Mouse (Mus musculus) urinary bladder, postnatal 36 days (tissue): Measurements from ENCODE around the gene Prkcz.

ENCODE experiments used
- DNase-seq, 2 experiments: peaks; one replicate each; pipeline ENCODE4 v3.0.0; 2022; ENCODE audit warnings: low spot score in 2 of 2, mixed read lengths in 1 of 2

Gene Prkcz

DNA sequence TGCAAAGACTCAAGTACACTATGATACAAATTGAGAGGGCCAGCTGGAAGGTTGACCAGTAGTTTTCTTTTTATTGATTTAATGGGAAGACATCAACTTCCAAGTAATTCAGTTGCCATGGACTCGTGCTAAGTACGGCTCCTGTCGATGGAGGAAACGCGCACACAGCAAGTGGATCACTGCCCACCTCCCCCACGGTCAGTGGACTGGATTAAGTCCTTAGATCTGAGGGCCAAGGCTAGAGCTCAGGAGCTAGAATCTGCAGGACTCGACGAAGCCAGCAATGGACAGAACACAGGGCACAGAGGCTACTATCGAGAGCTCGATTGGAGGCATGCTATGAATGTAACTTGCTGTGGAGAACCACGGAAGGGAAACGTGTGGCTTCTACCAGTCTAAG is 52.5 kb downstream of the Prkcz start:
- DNase-seq = no peak

DNA sequence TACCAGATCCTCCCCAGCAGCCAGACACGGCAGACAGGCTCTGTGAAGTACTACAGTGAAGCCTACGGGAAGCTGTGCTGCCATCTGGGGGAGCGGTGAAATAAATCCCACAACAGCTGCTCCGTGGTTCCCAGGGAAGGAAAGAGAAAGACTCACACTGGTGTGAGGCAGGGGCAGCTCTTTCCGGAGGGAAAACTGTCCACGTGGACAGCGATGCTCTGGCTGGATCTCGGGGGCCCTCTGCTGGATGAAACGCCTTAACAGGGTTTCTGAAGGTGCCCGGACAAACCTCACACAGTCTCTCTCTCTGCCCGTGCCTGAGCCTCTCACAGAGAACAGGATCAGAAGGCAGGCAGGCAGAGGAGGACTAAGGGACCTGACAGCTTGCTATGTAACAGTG is 53.1 kb downstream of the Prkcz start:
- peak; percentile 78 to 79 for DNase-seq

DNA sequence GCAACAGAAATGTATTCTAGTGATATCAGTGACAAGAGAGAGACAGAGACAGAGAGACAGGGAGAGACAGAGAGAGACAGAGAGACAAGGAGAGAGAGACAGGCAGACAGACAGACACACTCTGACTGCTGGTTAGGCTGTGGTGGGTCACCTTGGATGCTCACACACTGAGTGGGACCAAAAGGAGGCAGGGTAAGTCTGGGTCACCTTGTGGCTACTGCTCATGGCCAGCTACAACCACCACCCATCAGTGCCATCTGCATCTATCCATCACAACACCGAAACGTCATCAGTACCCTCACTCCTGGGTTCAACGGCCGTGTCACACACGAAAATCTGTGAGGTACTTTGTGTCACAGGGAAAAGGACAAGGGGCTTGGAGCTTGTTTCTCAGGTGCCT is 53.6 kb downstream of the Prkcz start:
- DNase-seq = no peak

DNA sequence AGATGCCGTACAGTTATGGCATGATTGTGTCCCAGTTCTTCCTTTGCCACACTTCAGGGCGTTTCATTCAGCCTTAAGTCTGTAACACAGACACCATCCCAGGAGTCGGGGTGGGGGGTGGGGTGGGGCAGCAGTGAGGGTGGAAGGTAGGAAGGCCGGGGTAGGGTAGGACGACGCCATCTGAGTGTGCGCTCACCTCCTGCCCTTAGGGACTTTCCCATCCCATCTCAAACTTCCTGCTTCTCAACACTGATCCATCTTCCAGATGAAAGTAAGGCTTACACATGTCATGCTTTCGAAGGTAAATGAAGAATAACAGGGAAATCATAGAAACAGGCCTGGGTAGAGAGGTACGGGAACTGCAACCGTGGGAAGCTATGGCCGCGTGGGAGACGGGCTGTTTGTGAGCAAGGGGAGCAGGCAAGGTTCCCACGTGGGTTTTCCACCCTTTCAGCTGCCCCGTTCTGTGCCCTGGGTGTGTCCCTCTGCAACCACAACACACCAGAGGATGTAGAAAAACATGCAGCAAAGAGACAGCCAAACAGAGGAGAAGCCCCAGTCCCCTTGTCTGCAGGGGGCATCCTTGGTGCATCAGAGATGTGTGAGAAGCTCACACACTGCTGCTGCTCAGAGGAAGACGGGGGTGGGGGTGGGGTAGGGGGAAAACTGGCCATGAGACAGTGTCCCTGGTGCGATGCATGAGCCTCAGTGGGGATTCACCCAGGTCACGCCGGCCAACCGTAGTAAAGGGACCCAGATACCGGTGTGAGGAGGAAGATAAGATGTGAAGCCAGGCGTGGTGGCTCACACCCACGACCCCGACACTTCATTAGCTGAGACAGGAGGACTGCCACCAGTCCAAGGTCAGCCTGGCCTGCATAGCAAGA is 54.6 kb downstream of the Prkcz start:
- no peak for DNase-seq

DNA sequence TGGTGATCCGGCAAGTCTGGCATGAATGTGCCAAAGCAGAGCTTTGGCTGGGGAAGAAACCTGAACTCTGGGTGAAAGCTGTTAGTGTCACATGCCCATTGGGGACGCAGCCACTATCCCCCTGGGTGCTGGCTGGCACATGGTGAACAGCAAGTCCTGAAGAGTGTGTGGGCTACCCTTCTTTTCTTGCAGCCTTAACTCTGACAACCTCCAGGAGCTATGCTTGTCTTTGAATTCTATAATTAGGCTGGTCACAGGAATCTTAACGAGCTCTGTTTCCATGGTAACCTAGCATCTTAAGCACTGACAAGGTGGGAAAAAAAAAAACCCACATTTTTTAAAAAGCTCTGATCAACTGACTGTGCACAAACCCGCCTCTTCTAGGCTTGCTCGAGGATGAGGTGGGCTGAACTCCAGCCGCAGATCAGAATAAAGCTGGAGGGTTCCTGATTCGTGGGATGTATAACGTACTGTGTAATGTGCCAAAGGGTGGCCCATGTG is 55.6 kb downstream of the Prkcz start:
- no peak for DNase-seq

DNA sequence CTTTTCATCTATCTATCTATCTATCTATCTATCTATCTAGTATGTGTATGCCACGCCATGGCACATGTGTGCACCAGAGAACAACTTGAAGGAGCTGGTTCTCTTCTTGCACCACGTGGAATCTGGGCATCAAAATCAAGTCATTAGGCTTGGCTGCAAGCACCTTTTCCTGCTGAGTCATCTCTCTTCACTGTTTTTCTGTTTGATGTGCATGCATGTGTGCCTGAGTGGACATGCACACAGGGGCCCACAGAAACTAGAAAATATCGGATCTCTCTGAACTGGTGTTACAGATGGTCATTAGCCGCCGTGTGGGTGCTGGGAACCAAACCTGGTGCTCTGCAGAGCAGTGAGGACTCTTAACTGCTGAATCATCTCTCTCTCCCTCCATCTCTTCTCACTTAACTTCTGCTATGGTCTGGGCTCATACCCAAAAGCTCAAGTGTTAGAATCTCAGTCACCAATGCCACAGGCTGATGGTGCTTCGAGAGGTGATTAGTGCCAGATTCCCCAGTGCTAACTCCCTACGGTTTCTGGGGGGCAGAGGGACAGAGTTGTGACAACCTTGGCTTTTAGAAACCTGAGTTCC is 56.6 kb downstream of the Prkcz start:
- no peak for DNase-seq

DNA sequence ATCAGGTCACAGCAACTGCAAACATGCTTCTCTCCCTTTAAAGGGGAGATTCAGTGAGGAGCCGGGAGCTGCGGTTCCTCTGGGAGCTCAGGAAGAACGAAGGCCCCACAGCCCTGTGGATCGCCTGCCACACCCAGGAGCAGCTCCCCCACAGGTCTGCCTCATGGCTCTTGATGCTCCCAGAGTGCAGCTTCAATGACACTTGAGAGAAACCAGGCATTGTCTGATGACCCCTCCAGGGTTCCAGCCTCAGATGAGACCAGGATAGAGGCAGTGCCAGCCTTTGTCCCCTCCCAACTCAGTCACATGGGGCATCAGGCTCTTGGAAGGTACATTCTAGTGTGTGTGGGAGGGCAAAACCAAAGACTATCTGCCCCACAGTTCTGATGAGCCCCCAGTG is 59.2 kb downstream of the Prkcz start:
- DNase-seq = no peak

DNA sequence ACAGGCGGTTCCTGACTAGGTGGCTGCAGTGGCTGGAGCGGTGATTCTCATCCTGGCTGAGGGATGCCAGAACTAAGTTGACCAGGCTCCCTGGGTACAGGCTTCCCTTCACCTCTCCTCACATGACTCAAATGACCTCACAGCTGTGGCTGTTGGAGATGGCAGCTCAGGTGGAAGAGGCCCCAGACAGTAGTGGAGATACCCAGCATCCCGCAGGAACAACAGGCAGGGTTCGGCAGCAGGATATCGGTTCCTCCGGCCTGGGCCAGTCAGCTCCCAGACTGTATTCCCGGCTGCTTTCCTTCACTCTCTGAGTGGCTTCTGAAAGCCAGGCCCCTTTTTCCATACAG is 60.1 kb downstream of the Prkcz start:
- no peak for DNase-seq

DNA sequence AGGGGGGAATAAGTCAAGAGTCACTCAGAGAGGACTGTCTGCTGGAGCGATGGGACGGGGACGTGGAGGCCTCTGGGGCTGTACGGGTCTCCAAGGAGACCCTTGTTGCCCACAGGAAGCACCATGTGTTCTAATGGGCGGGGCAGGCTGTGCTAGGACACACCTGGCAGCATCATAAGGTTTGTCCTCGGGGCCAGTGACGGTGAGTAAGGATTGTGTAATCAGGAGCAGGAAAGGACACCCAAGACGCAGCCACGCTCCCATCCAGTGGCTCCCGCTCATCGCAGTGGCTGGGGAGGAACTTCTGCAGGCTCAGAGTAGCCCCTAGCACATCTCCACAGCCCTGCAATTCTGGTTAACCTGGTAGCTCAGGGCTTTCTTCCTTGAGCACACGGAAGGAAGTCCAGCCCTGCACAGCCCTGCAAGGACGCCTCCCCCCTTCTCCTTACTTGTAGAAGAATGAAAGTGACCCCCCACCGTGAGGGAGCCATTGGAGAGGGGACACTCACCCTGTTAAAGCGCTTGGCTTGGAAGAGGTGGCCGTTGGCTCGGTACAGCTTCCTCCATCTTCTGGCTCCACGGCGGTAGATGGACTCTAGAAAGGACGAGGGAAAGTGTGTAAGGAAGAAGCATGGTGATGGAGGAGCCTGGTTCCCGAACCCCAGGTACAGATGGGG is 60.6 kb downstream of the Prkcz start:
- no peak for DNase-seq

DNA sequence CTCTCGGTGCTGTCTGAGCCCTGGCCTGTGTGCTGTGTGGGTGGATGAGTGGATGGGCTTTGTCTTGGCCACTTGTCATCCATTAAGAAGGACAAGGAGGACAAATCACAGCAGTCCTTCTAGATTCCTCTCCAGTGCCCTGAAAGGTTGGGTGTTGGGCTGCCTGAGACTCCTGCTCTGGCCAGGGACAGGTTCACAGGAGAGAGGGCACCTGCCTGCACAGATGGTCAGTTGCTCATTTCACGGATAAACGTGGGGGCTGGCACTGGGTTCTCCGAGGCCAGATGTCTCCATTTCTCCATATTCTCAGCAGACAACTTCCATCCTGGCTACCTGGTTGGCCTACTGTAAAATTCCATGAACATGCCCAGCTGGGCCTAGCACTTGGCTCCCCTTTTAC is 62.3 kb downstream of the Prkcz start:
- DNase-seq = no peak

DNA sequence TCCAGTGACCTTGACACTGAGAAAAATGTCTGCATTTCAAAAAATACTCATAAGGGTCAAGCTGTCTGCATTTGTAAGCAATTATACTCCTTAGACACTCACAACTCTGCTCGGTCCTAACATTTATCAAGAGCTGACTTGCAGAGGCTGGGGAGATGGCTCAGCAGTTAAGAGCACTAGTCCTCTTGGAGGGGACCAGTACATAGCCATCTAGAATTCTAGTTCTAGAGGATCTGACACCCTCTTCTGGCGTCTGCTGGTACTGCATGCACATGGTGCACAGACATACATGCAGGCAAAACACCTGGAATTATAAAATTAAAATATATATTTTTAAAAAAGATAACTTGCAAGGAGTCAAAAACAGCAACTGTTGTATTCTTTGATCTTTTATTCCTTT is 64.1 kb downstream of the Prkcz start:
- DNase-seq = no peak

DNA sequence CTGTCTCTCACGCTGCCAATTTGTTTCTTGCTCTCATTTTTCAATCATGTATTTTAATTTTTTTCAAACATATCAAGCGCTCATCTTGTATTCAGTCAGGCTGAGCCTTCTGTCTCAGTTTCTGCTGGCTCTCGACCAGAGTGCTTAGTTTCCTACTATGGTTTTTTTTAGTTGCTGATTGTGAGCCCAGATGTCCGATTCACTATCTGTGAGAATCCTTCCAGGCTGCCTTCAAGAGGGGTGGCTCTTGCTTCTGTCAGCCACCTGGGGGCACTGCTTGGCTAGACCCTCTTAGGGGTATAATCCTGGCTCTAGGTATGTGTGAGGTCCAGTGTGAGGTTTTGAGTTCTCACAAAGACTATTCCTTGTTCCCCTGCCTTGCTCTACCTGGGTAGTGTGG is 65.2 kb downstream of the Prkcz start:
- DNase-seq = no peak

DNA sequence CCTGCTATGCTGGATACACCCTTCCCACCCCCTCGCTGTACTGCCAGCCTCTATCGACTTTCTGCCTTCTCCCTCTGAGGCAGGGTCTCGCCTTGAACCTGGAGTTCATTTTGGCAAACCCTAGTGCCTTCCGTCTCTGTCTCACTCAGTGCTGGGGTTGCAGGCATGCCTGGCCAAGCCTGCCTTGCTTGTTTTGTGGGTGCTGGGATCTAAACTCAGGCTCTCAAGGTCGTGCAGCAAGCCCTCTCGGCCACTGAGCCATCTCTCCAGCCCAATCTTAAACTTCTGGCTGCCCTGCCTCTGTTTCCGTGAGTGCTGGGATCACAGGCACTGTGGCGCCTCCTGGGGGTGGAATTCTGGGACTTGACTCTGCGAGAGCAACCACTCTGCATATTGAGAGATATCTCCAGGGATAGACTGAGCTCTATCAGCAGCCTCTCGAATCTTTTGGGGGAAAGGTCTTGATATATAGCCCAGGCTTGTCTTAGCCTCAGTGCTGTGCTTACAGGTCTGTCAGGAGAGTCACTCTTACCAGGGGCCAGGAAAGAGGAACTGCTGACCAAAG is 66.1 kb downstream of the Prkcz start:
- DNase-seq = no peak

DNA sequence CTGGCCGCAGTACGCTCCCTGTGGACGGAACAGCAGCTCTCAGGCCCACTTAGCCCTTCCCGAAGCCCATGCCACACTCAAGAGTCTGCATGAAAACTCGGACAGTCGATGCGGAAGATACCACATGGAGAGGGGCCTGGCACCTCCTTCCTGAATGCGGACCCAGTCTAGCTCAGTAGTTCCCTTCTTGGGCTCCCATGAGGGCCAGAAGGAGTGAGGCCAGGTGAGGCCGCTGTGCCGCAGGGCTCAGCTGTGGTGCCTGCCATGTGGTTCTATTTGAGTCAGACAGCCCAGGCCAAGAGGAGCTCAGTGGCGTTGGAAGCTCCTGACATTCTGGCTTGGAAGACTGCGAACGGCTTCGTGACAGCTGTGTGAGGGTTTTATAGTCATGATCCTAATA is 66.8 kb downstream of the Prkcz start:
- DNase-seq = no peak

DNA sequence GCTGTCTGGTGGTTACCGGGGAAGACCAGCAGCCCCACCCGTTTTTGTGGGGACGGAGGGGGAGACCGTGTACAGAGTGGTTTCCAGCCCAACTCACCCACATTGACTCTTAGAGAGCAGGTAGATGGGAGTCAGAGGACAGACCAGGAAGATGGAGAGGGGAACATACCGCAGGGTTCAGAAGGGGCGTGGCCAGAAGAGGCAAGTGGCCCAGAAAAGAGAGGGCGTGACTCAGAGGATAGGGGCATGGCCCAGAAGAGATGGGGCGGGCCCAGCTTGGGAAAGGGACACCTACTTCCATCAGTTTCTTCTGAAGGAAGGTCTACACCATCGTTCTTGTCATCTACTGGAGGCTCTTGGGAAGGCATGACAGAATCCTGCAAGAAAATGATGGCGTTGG is 68.3 kb downstream of the Prkcz start:
- DNase-seq = no peak

DNA sequence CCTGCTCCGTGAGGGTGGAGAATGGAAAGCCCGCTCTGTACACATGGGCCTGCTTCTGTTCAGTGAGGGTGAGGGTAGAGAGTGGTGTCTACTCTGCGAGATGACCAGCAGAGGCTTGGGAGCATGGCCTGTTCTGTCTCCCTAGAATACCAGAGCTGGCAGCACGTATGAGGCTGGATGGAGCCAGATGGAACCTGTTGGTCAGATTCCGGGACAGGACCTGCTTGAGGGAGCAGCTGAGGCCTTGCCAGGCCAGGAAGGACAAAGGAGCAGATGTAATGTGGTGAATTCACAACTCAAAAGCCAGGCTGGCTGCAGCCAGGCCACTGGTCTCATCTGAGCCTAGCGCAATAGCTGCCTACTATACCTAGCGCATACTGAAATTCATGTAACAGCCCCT is 71.1 kb downstream of the Prkcz start:
- no peak for DNase-seq

DNA sequence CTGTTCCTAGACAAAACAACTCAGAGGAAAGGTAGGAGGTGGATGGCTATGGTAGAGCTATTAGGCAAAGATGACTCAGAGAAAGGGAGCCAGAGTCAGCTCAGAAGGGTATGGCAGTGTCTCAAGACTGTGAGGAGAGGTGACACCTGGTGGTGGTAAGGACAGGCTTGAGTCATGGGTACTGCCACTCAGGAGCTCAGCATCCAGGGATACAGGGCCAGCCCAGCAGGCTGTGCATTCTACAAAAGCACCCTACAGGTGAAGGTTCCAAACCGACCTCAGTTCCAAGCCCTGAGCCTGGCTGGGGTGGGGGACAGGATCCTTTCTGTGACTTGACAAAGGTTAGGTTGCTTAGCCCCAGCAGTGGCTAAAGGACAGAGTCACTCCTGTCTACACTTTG is 72.6 kb downstream of the Prkcz start:
- no peak for DNase-seq

DNA sequence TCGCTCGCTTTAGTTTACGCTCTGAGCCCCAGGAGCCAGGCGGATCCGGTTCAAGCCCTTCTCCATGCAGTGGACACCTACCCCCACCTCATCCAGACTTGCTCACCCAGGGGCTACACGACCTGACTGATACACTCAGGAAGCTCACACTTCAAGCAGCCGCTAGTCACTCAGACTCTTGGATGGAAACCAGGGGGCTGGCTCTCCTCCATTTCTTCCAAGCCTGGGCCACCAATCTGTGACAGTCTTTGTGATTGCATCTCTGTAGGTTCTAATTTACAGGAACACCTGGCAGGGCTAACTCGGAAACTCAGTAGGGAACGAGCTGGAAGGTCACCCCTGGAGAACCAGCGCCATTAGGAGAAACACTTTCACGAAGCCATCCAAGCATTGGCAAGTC is 73.4 kb downstream of the Prkcz start:
- DNase-seq = no peak

DNA sequence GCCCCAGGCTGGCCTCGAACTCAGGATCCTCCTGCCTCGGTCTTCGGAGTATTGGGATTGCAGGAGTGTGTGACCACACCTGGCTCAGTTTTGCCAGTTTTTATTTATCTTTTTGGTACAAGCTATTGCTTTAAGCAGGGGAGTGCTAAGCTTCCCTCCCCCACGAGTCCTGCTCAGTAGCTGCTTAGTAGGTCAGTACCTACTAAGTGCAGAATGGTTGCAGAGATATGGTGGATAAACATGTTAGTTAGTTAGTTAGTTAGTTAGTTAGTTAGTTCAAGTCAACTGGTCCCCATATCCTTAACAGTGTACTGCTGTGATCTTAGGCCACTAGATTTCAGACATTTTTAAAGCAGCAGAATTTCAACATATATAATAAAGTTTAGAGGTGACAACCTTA is 75.1 kb downstream of the Prkcz start:
- DNase-seq = no peak

DNA sequence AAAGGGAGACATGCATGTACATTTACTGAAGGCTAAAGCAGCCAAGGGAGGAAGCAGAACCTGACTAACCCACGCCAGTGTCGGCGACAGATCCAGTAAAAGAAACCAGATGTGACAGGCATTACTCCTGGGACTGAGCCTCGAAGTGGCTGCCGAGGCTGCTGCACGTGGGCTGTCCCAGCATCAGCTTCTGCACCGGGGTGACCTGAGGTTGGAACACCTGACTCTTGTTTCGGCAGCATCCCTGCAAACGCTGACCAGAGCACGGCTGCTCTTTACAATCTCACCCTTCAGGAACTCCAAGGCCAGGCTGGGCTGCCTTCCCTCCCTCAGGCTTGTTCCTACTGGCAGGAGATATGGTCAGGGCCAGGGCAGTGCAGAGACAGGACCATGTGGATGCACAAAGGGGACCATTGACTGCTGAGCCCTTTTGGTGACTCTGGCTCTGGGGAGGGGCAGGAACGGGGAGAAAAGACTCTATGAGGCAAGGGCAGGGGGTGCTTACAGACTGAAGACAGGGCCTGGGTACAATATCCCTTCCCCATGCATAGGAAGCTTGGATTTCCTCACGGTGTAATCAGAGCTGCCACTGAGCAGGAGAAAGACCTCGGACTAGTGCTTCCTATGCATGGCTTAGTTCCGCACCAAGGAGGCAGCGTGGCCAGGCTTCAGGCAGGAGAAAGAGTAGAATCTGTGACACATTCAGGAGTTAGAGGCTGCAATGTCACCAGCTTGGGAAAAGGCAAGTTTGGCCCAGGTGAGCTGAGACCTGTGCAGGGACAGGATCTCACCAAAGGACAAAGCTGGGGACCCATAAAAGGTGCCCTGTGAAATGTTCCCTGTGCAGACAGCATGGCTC is 76.4 kb downstream of the Prkcz start:
- DNase-seq = no peak

DNA sequence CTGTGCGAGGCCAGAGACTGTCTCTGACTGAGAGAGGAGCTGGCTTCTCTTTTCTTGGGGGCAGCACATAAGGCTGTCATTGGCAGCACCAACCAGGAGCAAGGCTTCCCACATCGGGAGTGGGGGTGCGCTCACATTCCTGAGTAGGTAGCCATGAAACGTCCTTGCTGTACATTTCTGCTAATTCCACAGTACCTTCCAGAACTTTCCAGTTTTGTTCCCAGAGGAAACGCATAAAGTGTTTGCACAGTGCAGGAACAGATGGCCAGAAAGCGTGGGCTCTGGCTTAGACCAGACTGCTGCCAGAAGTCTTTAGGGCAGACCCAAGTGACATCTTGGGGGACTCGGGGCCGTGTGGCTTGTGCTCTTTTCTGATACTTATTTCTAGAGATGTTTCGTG is 77.6 kb downstream of the Prkcz start:
- DNase-seq = no peak
